Mouse (Mus musculus) spleen, postnatal 10 days (tissue): ENCODE measurements around the gene Nlk.
A peak's percentile ranks its signal among the peaks of the same experiment; 100 is the strongest.
"Not testable (repeated sequence)": the region's sequence is repeated elsewhere in the genome, so short reads cannot be mapped to it uniquely, and the experiment has no call there.

Experiments used
- DNase-seq, 2 experiments: peaks; one replicate each; pipeline ENCODE4 v3.0.0; 2021 to 2022; ENCODE audit warnings: low spot score in 2 of 2

Nlk gene

GRCm38 (mm10) chr11:78596750-78597149, 100.4 kb downstream of the Nlk start:
- DNase-seq, result no peak

GRCm38 (mm10) chr11:78595773-78596172, 101.4 kb downstream of the Nlk start:
- DNase-seq, result no peak

GRCm38 (mm10) chr11:78594271-78594964, 102.8 kb downstream of the Nlk start:
- no peak for DNase-seq

- not testable (repeated sequence) for DNase-seq
Measured at GRCm38 (mm10) chr11:78587677-78588076, 109.5 kb downstream of the Nlk start.

- no peak for DNase-seq
Measured at GRCm38 (mm10) chr11:78586099-78586498, 111.1 kb downstream of the Nlk start.

- no peak for DNase-seq
Measured at GRCm38 (mm10) chr11:78582848-78583247, 114.3 kb downstream of the Nlk start.

GRCm38 (mm10) chr11:78574975-78575374, 122.2 kb downstream of the Nlk start:
- no peak for DNase-seq

GRCm38 (mm10) chr11:78574536-78574935, 122.6 kb downstream of the Nlk start:
- no peak for DNase-seq

GRCm38 (mm10) chr11:78574031-78574430, 123.1 kb downstream of the Nlk start:
- DNase-seq, result not testable (repeated sequence)

GRCm38 (mm10) chr11:78571854-78572253, 125.3 kb downstream of the Nlk start:
- DNase-seq, result no peak

GRCm38 (mm10) chr11:78571441-78571840, 125.7 kb downstream of the Nlk start:
- no peak for DNase-seq

GRCm38 (mm10) chr11:78569806-78570205, 127.4 kb downstream of the Nlk start:
- no peak for DNase-seq

GRCm38 (mm10) chr11:78568827-78569226, 128.3 kb downstream of the Nlk start:
- no peak for DNase-seq

- no peak for DNase-seq
Measured at GRCm38 (mm10) chr11:78567614-78568013, 129.6 kb downstream of the Nlk start.

GRCm38 (mm10) chr11:78566775-78567174, 130.4 kb downstream of the Nlk start:
- no peak for DNase-seq

- peak in 1 of 2 experiments; percentile 68 for DNase-seq
Measured at GRCm38 (mm10) chr11:78560447-78560846, 136.7 kb downstream of the Nlk start.

- DNase-seq, result no peak
Measured at GRCm38 (mm10) chr11:78557241-78557640, 139.9 kb downstream of the Nlk start.

GRCm38 (mm10) chr11:78556070-78556469, 141.1 kb downstream of the Nlk start:
- DNase-seq, result no peak

- no peak for DNase-seq
Measured at GRCm38 (mm10) chr11:78555623-78556022, 141.6 kb downstream of the Nlk start.

GRCm38 (mm10) chr11:78551059-78551398, 146.1 kb downstream of the Nlk start:
- DNase-seq, result no peak

- DNase-seq, result peak; percentile 81 to 96
Measured at GRCm38 (mm10) chr11:78550168-78551058, 146.8 kb downstream of the Nlk start, which contains the start of gene Tmem97. Gene Tmem97 (minus strand): TSS chr11:78550777.

GRCm38 (mm10) chr11:78549491-78549987, 147.6 kb downstream of the Nlk start:
- DNase-seq, result no peak
